Mouse (Mus musculus): Measurements from ENCODE around the gene Rfx4. TPM values are rescaled to one million over a fixed set of nuclear protein-coding genes. Genes with fewer than 3 reads are reported as not detected.

Rfx4 gene
- not detected for polyA plus RNA-seq (2014; fragmentation: Illumina TruSeq; extraction: RNeasy Lipid Tissue Mini Kit (QIAGEN cat#74804); ENCODE audit: low read depth, low replicate concordance)

GRCm38 (mm10) chr10:84755786-84756203 lies at the start of gene Rfx4:
Rfx4 (plus strand) TSS chr10:84756062.

DNA sequence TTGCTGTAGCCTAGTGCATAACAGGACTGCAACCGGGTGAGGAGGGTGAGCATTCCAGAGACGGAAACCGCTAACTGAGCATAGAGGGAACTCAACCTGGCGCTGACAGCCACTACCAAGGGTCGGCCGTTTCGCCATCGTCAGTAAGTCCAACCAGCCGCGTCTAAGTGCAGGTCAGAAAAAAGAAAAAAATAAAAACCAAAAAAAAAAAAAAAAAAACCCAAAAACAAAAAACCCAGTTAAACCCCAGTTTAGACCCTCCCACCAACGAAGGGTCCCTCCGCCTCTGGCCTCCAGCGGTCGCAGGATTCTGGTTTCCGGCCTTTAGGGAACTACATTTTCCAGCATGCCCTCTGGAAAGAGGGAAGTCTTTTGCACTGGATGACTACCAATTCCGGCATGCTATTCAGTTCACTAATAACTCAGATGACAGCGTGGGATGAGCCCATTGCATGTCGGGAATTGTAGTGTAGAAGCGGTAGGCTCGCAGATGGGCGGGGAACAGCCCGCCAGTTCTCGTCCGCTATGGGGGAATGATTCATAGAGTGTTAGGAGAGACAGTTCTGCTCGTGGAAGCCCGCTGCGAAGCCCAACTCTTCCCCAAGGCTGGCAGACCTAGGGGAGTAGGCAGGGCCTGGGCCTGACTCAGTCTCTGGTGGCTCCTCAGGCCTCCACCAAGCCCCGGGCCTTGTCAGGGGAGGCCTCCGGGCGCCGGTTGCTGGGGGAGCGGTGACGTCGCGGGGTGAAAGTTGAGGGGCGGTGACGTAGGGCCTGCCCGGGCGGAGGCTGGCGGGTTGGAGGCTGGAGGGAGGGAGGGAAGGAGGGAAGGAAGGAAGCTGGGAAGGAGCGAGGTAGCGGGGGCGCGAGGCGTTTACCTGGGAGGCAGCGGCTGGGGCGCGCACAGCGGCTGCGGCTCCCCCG lies 161.2 kb downstream of the Rfx4 start, which contains the start of gene Ric8b:
Gene Ric8b (plus strand): TSS at position 807 of the 921 bp plus-strand sequence.

Other genes with a start within 250 kb of the Rfx4 start
- 33.1 TPM for gene Ckap4, start 222.0 kb upstream of the Rfx4 start, polyA plus RNA-seq (2014; fragmentation: Illumina TruSeq; extraction: RNeasy Lipid Tissue Mini Kit (QIAGEN cat#74804); ENCODE audit: low read depth, low replicate concordance)
- 47.9 TPM for gene Tcp11l2, start 179.4 kb upstream of the Rfx4 start, polyA plus RNA-seq (2014; fragmentation: Illumina TruSeq; extraction: RNeasy Lipid Tissue Mini Kit (QIAGEN cat#74804); ENCODE audit: low read depth, low replicate concordance)
- gene Polr3b, start 133.8 kb upstream of the Rfx4 start, polyA plus RNA-seq (2014; fragmentation: Illumina TruSeq; extraction: RNeasy Lipid Tissue Mini Kit (QIAGEN cat#74804); ENCODE audit: low read depth, low replicate concordance) = 21.8 TPM
- 58.1 TPM for gene Ric8b, start 161.6 kb downstream of the Rfx4 start, polyA plus RNA-seq (2014; fragmentation: Illumina TruSeq; extraction: RNeasy Lipid Tissue Mini Kit (QIAGEN cat#74804); ENCODE audit: low read depth, low replicate concordance)

All from adrenal gland, adult 10 weeks (tissue).